Mouse (Mus musculus) adrenal gland, adult (tissue): ENCODE measurements around the gene E130114P18Rik.

Source experiments
- DNase-seq, 2 experiments: peaks; one replicate each; pipeline ENCODE4 v3.0.0; 2022 to 2023; ENCODE audit warnings: low spot score in 1 of 2; ENCODE audit not compliant: inconsistent age in 2 of 2

The E130114P18Rik gene

DNA sequence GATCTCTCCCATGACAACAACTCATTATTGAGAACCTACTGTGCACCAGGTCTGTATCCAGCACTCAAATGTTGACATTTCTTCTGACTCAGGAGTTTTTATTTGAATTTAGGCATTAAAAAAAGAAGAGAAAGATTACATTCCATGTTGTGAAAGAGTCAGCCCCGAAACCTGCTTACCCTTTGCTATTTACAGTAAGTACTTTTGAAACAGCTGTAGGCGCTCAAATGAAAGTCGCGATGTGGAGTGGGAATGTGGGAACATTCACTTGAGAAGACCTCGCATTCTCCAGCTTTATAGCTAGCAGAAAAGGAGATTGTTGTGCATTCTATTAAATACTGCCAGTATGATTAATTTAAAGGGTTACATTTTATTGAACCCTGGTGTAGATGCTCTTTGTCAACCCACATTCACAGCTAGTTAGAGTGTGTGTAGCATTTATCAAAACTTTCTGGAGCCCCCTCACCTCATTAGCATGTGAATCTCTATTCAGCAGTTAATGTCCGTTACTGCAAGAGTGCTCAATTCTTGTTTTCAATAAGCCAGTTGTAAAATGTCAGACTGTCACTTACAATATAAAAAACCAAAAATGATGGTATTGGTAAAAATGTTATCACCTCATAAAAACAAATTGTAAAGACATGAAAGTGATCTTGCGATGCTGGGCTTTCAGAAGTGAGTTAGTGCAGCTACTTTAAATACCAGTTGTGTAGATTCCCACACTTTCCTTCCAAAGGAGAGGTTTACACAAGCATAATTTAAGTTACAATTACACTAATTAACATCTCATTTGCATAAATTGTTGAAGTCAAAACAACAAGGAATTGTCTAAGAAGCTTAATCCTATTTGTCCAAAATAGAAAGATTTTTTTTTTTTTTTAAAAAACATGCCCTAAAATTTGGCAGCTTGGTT is 28.3 kb upstream of the E130114P18Rik start:
- DNase-seq, result no peak

DNA sequence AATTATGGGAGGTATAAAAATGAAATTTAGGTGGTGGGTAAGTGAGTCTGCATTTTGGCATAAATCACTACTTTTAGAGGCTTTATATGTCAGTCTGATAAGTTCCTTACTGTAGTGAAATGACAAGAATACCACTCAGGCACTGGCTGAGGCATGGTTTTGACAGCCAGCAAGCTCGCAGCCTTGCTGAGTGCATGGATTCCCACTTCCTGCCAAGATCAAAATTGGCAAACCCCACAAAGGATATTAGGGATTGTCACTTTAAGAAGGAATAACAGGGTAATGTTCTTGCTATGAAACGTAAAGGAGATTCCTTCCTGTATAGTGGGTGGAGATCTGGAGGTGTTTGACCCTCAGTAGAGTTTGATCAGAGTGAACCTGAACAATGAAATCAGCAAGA is 27.4 kb upstream of the E130114P18Rik start:
- DNase-seq, result no peak

DNA sequence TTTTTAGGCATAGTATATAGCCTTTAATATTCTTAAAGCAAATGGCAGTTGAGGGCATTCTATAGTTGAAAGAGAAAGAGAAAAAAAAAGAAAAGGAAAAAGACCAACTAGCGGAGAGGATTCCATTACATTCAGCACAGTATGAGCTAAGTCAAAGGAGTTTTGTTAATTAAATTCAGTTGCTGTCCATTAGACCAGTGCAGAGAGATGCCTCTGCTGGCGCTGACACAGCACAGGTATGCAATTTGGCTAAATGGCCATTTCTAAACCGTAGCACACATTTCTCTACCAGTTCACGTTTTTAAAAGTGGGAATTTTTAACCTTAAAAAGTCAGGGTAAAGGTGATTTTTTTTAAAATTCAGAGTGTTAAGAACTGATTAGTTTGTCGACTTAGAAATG is 26.8 kb upstream of the E130114P18Rik start:
- DNase-seq, result no peak

DNA sequence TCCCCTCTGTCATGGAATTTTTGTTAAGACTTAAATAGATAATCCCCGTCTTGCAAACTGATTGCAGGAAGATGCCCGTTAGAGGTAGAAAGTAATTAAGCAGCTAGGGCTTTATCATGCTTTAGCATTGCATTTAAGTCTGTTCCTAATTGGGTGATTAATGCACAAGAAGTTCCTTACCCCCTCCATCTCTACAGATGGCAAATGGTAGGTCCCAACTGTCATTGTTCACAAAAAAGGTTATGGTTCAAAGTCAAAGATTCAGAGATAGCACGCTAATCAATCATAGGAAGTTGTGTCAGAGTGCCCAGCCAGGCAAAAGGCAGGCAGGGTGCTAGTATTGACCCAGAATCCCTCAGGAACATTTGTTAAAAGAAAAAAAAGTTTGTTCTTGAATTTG is 25.9 kb upstream of the E130114P18Rik start:
- no peak for DNase-seq

DNA sequence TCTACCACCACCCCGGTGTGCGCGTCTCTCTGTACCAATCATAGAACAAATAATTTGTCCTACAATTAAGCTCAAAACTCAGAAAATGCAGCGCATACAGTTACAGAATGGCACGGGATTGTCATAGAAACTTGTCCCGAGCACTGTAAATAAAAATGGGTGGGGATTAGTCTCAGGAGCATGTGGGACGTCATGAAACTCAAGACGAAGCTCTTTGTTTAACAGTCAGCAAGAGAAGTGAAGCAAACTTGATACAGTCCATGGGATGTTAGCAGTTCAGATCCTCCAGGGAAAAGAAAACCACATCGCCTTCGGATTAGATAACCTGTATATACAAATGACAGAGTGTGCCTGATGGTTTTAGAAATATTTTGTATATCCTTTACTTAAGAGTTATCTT is 18.6 kb upstream of the E130114P18Rik start:
- DNase-seq, result no peak

DNA sequence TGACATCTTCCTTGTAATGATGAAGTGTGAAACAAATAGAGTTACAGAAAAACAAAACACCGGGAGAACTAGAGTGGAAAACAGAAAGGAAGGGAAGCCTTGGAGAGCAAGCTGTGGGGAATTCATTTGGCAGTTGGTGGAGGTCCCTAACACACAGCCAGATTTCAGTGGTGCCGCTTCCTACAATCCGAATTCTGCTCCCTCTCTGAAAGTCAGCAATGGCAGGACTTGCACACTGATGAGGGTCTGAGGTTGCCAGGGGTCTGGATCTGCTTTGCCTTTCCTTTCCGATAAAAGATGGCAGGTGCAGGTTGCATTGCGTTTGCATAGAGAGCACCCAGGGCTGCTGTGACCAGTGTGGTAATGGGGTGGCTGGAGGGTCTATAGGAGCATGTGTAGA is 18.1 kb upstream of the E130114P18Rik start:
- DNase-seq, result no peak

DNA sequence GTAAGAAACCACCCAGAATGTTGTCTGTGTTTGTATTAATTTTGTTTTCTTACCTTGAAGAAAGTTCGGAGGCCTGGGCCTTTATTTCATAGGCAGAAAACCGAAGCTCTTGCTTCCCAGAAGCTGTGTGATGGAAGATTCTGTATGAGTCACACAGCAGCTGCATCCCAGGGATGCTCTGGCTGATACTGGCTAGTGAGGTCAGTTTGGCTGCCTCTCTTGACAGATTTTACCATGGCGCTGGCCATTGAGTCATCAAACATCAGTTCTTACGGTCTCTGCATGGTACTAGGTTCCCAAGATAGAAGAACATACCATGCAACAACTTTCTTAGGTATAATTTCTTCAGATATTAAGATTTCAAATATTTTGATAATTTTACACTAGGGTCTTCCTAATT is 17.0 kb upstream of the E130114P18Rik start:
- no peak for DNase-seq

DNA sequence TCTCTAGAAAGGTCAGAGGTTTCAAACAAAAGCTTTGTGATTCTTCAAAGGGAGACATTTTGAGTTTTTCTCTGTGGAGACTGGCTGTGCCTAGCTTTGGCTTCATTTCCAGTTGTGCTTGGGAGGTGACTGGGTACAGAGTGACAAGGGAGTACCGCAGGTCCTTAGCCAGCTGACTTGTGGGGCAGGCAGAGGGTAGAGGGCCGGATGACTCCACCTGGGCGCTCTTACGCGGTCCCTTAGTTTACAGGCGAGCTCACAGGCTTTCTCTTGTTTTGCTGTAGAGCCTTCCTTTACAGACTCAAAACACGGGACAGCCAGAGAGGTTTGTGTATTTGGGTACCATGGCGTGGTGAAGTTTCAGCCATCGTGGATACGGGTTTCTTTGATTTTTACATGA is 16.1 kb upstream of the E130114P18Rik start:
- DNase-seq, result no peak

DNA sequence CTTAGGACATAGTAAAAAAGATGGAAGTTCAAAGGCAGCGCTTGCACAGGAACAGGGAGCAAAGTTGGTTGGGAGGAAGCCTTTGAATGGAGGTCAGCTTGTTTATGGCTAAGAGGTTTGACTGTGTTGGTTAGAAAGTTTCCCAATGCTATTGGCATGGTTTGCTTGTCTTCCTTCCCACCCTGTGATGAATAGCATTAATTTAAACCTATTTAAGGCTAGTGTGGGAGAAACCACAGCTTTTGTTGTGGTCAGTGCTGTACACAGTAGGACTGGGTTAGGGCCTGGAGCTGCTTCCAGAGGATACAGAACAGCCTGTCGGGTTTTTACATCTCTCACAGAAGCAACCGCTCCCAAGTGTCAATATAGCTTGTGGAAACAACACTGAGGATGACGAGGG is 10.7 kb upstream of the E130114P18Rik start:
- DNase-seq, result no peak

DNA sequence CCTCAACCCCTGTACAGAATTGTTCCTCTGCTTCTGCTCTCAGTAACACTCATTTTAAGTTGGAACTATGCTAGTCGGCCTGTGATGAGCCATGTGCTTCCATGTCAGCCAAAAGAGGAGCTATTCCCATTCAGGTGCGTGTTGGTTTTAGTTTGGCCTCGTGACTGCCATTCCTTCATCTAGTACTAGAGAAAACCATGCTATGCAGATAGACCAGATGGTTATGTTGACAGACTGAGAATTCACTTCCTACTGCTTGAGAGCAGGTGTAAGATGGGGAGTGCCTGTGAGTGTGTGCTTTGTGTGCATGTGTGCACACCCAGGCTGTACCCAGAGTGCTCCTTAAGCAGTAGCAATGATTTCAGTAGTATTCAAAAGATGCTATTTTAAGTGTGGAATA is 9.6 kb upstream of the E130114P18Rik start:
- no peak for DNase-seq

DNA sequence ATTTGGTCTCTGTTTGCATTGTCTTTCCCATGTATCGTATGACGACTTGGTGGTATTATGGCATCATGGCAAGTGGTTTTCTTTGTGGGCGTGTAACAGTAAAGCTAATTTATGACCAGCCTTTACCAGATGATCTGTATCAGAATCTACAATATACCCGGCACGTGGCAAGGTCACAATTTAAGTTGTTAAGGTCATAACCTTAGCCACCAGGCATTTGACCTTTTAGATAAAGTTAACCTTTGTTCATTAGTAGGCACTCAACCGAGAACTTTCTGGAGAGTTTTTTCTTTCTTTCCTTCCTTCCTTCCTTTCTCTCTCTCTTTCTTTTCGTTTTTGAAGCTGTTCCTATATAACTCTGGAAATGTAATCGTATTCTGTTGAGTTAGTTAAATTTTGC is 8.7 kb upstream of the E130114P18Rik start:
- no peak for DNase-seq

DNA sequence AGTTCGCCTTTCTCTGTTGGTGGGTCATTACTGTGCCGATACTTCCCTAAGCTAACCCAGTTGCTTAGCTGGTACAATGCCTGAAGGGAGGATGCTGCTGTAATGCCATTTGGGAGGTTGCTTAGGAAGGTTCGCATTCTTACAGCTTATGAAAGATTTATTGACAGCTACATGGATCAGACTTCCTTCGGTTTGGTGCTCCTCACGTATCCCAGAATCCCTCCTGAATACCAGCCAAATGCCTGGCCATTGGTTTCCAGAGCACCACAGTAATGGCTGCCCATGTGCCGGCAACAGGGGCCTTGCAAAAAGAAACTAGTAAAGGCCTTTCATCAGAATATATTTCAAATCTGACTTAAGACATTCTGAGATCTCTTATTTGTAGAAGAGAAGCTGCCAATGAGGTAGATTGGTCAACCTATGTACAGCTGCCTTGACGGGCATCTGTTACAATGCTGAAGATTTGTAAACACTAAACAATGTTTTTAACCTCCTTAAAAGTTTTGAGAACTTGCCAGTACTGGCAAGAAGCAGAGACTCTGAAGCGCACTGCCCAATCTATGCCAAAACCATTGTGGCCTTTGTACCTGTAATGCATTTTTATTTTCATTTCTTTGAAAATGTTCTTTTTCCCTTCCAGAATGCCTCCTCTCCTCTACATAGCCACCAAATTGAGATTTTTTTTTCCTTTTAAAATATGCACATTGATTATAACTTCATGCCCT is 7.8 kb upstream of the E130114P18Rik start:
- no peak for DNase-seq

DNA sequence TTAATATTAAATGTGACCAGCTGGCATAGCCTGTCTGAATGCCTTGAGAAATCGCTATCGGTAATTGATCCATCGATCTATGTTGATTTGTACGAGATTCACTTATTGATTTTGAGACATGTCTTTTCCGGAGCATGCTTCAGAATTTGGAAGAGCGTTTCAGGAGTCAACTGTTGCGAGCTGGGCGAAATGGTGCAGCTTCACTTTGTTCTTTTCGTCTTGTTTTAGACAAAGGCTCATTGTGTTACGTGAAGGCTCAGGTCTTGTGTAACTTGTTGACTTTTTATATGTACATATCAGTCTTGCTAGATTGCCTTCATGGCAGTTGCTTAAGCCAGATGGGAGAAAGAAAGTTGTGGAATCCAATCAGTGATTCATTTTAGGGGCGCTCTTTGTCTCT is 6.4 kb upstream of the E130114P18Rik start:
- DNase-seq, result no peak

DNA sequence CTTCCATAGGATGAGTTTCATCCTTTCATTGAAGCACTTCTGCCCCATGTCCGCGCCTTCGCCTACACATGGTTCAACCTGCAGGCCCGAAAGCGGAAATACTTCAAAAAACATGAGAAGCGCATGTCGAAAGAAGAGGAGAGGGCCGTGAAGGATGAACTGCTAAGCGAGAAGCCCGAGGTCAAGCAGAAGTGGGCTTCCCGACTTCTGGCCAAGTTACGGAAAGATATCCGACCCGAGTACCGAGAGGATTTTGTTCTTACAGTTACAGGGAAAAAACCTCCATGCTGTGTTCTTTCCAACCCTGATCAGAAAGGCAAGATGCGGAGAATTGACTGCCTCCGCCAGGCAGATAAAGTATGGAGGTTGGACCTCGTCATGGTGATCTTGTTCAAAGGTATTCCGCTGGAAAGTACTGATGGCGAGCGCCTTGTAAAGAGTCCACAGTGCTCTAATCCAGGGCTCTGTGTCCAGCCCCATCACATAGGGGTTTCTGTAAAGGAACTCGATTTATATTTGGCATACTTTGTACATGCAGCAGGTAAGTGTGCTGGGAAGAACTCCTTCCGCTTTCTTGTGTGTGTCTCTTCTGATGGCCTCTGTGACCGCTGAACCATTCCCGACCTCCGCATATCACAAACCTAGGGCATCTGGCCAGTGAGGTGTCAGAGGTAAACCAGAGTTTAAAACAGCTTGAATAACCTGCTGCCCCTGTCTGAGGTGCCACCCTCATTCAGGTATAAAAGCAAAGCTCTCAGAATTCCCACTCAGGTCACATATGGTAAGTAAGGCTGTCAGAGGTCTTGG is 5.4 kb upstream of the E130114P18Rik start:
- DNase-seq, result no peak

DNA sequence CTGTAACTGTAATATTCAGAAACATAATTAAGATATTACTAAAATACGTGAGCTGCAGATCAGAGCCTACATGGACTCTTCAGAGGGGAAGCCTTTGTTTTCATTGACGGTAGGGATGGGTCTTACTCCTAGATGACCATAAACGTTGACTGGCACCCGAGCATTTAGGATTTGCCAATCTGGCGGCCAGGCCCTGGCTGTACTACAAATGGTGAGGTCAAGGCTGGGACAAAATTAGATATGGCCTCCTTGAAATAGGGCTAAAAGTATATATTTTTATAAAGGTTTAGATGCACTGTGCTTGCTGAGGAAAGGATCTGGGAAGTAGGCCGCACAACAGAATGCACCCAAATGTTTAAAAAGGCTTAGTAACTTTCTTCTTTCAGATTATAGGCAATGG is 4.6 kb upstream of the E130114P18Rik start:
- DNase-seq, result peak in 1 of 2 experiments; percentile 54

DNA sequence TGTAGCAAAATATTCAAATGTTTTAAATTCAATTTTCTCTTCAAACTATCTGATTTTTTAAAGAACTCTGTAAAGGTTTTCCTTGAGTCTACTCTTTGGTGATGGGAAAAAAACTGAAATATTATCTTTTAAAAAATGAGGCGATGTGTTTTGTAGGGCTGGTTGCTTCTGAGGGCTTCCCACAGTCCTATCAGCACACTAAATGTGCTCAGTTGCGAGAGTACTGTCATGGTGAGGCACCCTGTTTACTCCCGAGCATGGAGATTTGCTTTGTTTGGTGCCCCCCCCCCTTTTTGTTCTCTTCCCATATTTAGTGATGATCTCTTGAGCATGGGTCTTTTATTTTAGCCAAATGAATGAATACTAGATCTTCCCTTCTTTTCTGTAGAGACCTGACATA is 4.2 kb upstream of the E130114P18Rik start:
- no peak for DNase-seq

DNA sequence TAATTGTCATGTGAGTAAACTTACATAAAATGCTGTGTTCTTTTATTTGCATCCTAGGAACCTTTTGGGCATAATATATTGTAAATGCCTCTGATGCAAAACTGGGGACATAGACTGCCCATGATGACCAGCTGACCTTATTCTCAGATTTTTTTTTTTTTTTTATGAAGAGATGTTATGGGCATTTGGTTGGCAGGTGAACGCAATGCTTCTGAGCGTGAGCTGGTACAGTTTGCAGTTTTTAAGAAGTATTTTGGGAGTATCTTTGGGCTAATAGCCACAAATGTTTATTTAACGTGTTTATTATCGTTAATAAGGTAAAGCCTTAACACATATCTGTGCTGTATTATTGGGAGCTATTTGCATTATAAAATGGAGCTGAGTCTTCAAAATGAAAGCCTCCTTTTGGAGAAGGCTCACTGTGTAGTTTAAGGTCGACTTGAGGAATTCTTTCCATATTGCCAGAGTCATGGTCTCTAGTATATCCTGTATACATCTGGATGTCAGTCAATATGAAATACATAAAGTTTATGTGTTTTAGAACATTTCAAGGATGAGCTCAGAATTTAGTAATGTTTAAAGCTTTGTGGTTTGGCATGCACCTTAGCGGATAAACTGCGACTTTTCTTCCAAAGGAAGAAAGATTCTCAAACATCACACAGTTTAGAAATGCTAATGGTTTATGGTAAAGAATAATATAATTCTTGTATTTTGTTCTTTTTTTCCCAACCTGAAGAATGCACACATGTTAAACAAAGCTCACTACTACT is 3.0 kb upstream of the E130114P18Rik start:
- DNase-seq, result no peak

DNA sequence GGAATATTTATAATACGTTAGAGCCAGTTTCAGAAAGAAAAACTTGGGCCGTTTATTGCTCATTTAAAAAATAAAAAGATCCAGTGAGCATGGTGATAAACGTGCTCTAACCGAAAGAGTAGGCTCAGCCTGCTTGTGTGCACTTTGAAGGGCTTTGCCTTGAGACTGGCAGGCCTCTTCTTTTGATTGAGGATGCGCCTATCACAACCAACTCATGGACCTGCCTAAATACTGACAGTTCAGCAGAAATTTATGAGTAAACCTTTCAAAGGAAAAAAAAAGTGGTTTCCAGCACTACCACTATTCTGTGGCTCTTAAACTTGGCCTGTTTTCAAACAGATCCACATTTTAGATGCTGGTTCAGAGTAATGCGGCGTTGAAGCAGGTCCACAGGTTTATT is 2.1 kb upstream of the E130114P18Rik start:
- peak; percentile 71 to 88 for DNase-seq

DNA sequence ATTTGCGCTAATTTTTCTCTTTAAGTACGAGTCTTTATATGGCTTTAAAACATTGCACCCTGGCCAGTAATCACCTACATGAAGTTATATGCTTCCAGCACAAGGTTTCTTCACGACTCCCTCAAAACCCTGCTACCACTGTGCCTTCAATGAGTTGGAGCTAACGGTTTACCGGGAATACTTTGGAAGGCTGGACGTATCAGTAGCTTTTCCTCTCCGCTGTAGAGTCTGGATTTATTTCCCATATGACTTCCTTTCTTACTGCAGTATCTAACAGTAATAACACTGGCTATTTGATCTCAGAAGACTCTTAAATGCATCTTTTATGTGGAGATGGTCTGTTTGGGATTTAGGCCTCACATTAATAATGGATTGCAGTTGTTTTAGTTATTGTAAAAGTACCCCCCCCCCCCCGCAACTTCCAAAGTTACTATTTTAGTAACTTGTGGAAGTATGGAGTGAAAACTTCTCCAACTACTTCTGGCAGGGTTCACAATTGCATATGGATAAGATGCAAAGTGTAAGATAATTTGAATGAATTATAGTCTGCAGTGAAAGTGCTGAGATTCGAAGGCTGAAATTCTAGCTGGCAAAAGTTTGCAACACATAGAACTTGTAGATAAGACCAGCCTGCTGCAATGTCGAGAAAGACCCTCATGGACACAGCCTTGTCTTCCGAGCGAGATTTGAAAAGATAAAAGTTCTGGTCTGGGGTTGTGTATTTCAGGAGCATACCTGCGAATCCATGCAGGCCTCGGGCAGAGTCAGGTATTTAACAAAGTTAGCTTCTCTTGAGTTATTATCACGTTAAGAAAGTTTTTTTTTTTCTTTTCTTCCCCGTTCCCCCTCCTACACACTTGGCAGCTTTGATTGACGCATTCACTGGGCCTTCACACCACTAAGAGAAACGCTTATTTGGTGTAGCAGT is 1.4 kb upstream of the E130114P18Rik start:
- peak in 1 of 2 experiments; percentile 73 for DNase-seq
